Mouse (Mus musculus): Measurements from ENCODE around the gene Cycs.

DNA sequence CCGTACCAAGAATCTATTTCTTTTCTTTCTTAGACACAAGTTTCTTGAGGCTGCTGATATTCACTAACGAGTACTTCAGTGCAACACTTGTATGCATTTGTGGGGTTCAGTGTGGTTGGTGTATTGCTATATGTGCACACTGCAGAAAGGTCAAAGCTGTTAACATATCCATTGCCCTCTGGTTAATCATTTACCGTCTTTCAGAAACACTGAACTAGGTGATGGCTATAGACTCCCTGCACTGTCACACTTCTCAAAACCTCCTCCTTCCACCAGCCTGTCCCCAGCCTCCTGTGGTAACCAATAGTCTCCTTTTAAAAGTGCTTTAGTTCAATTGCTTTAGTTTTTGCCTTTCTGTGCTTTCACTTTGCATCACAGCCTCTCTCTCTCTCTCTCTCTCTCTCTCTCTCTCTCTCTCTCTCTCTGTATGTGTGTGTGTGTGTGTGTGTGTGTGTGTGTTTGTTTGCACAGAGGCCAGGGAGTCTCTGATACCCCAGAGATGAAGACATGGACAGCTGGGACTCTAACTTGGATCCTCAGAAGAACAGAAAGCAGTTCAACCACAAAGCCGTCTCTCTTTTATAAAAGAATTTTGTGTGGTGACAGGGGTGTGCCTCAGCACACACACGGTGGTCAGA is 13.3 kb downstream of the Cycs start:
- no peak for TF ChIP-seq POLR2A (IDR thresholded peaks at IDR 0.05; ENCODE audit: insufficient read depth, low read depth, low read length)
- no peak for TF ChIP-seq CTCF (IDR thresholded peaks at IDR 0.05; ENCODE audit: insufficient read depth, low read depth, low read length)
